Mouse (Mus musculus) MEL (cell line): ENCODE measurements around the gene Sh3d19. TPM values are rescaled to one million over a fixed set of nuclear protein-coding genes. Genes with fewer than 3 reads are reported as not detected.

Experiments
- DNase-seq: peaks from one replicate; pipeline ENCODE4 v3.0.0; 2011; ENCODE audit warnings: low read depth, low spot score
- H3K27ac ChIP-seq: 2 replicates; pipeline ENCODE4 v1.5.1; 2012; ENCODE audit warnings: low read depth, mild to moderate bottlenecking, control low read depth, low read length, moderate library complexity; ENCODE audit not compliant: control insufficient read depth
- H3K27me3 ChIP-seq, 2 experiments: fragments of 150-350 bp in 1 of 2; sonication (generic) in 1 of 2; 2 replicates each; pipeline ENCODE4 v1.6.1; 2012; ENCODE audit warnings: low read length in 2 of 2, mild to moderate bottlenecking in 2 of 2, improper control_type of control experiment in 1 of 2, moderate library complexity in 1 of 2; ENCODE audit not compliant: insufficient read depth in 2 of 2, control insufficient read depth in 1 of 2
- H3K36me3 ChIP-seq, 2 experiments: 2 replicates each; pipeline ENCODE4 v1.6.1; 2012 to 2014; ENCODE audit warnings: low read length in 2 of 2, improper control_type of control experiment in 1 of 2, inconsistent platforms in 1 of 2, mild to moderate bottlenecking in 1 of 2; ENCODE audit not compliant: insufficient read depth in 2 of 2, control insufficient read depth in 1 of 2
- H3K4me1 ChIP-seq, 2 experiments: fragments of 150-350 bp in 1 of 2; sonication (generic) in 1 of 2; 2 replicates each; pipeline ENCODE4 v1.6.1; 2012; ENCODE audit warnings: low read length in 2 of 2, improper control_type of control experiment in 1 of 2, mild to moderate bottlenecking in 1 of 2; ENCODE audit not compliant: insufficient read depth in 2 of 2, control insufficient read depth in 1 of 2
- H3K4me3 ChIP-seq, 2 experiments: fragments of 150-350 bp in 1 of 2; sonication (generic) in 1 of 2; 2 replicates each; pipeline ENCODE4 v1.5.1; 2012; ENCODE audit warnings: low read depth in 2 of 2, low read length in 2 of 2, mild to moderate bottlenecking in 2 of 2, moderate library complexity in 2 of 2, control low read depth in 1 of 2, improper control_type of control experiment in 1 of 2; ENCODE audit not compliant: control insufficient read depth in 1 of 2, insufficient read depth in 1 of 2
- H3K79me2 ChIP-seq: 2 replicates; pipeline ENCODE4 v1.6.1; 2012; ENCODE audit warnings: mild to moderate bottlenecking, low read length, moderate library complexity; ENCODE audit not compliant: control insufficient read depth, poor library complexity, insufficient read depth
- H3K9ac ChIP-seq: 2 replicates; pipeline ENCODE4 v1.6.1; 2012; ENCODE audit warnings: low read depth, mild to moderate bottlenecking, control low read depth, low read length, moderate library complexity; ENCODE audit not compliant: control insufficient read depth, poor library complexity, severe bottlenecking
- H3K9me3 ChIP-seq: fragments of 150-350 bp; sonication (generic); replicated peaks from 2 replicates; pipeline ENCODE4 v1.6.1; 2012; ENCODE audit warnings: mild to moderate bottlenecking, low read length, improper control_type of control experiment, moderate library complexity; ENCODE audit not compliant: insufficient read depth
- BHLHE40 ChIP-seq: IDR thresholded peaks from 2 replicates; pipeline ENCODE4 v1.6.1; 2012; ENCODE audit warnings: low read depth, mild to moderate bottlenecking, inconsistent platforms, low read length, improper control_type of control experiment, borderline replicate concordance
- CHD1 ChIP-seq: IDR thresholded peaks from 2 replicates; pipeline ENCODE4 v1.6.1; 2012; ENCODE audit warnings: low read depth, mild to moderate bottlenecking, inconsistent platforms, low read length, improper control_type of control experiment
- CTCF ChIP-seq, 3 experiments: IDR thresholded peaks in 2 of 3; conservative IDR thresholded peaks in 1 of 3; 2 replicates each; pipeline ENCODE4 v1.5.1; 2011 to 2012; ENCODE audit warnings: low read length in 3 of 3, low read depth in 2 of 3, mild to moderate bottlenecking in 2 of 3, improper control_type of control experiment in 1 of 3, inconsistent platforms in 1 of 3, mixed read lengths in 1 of 3, moderate library complexity in 1 of 3; ENCODE audit not compliant: control insufficient read depth in 1 of 3, insufficient read depth in 1 of 3, poor library complexity in 1 of 3, severe bottlenecking in 1 of 3
- JUND ChIP-seq: IDR thresholded peaks from 2 replicates; pipeline ENCODE4 v1.6.1; 2011; ENCODE audit warnings: low read depth, mild to moderate bottlenecking, improper control_type of control experiment, low read length
- KAT2A ChIP-seq: conservative IDR thresholded peaks from 2 replicates; pipeline ENCODE4 v1.6.1; 2012; ENCODE audit warnings: low read depth, low read length, improper control_type of control experiment, inconsistent platforms
- NRF1 ChIP-seq: IDR thresholded peaks from 2 replicates; pipeline ENCODE4 v1.6.1; 2014; ENCODE audit warnings: low read depth, mild to moderate bottlenecking, inconsistent platforms, low read length, improper control_type of control experiment, moderate library complexity; ENCODE audit not compliant: poor library complexity, insufficient read depth, severe bottlenecking
- RAD21 ChIP-seq: IDR thresholded peaks from 2 replicates; pipeline ENCODE4 v1.6.1; 2011; ENCODE audit warnings: mild to moderate bottlenecking, low read depth, low read length, improper control_type of control experiment
- TAL1 ChIP-seq: IDR thresholded peaks from 2 replicates; pipeline ENCODE4 v1.6.1; 2012; ENCODE audit warnings: mild to moderate bottlenecking, inconsistent platforms, low read length, moderate library complexity, mixed read lengths
- TBP ChIP-seq: IDR thresholded peaks from 2 replicates; pipeline ENCODE4 v1.8.0; 2011; ENCODE audit warnings: low read depth, low read length, improper control_type of control experiment
- TCF12 ChIP-seq: IDR thresholded peaks from 2 replicates; pipeline ENCODE4 v1.6.1; 2014; ENCODE audit warnings: low read depth, mild to moderate bottlenecking, inconsistent platforms, low read length, improper control_type of control experiment, moderate library complexity
- USF2 ChIP-seq, 2 experiments: IDR thresholded peaks; 2 replicates each; pipeline ENCODE4 v1.6.1; 2011 to 2012; ENCODE audit warnings: improper control_type of control experiment in 2 of 2, low read length in 2 of 2, borderline replicate concordance in 1 of 2, inconsistent platforms in 1 of 2, low read depth in 1 of 2, mild to moderate bottlenecking in 1 of 2; ENCODE audit not compliant: insufficient read depth in 1 of 2
- polyA plus RNA-seq, 2 experiments: library from polyadenylated mRNA; stranded (reverse) in 1 of 2; unstranded in 1 of 2; fragments of >175 nt in 1 of 2; fragments of >200 nt in 1 of 2; gene quantifications; 2 replicates each; pipeline versions ENCODE4 v1.2.1 to v1.2.4; 2012; ENCODE audit warnings: low replicate concordance in 2 of 2, low read depth in 1 of 2; ENCODE audit not compliant: insufficient read length in 2 of 2, insufficient read depth in 1 of 2, missing spikeins in 1 of 2
- total RNA-seq: library from RNA; depleted of rRNA; stranded (reverse); fragments of 300-350 nt; gene quantifications from 2 replicates; pipeline ENCODE4 v1.2.3, GENCODE M21; 2012

The Sh3d19 gene
- total and polyA plus RNA-seq, 3 experiments = 2.2 to 4.8 TPM; not detected in 1

DNA sequence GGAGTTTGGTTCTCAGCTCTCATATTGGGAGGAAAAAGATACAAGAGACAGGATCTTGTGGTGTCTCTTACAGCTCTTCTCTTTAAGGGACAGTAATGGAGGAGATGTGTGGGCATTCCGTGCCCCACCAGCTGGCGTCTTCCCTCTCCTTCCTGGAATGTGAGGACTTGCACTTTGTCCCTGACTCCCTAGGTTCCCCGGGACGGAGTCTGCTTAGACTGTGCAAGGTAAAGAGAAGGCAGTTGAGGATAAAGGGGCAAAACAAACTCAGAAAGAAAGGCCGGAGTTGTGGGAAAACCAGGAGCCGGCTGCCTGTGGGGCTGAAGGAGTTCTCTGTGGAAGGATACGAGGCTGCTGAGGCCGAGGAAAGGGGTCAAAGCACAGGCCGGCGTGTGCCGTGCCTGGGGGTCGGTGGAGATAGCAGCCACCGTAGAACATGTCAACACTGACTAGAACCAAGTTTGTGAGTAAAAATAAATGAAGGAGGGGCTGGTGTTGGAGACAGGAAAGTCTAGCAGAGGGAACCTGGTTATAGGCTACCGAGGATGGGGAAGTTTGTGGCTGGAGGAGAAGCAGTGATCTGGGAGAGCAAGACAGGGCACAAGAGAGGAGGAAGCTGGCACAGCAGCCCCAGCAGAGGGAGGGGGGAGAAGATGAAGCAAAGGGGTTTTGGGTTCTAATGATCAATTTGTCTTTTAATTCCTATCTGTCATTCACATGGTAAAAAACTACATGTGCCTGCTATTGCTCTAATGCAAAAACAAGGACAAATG lies 105.8 kb downstream of the Sh3d19 start:
- Histone ChIP-seq H3K4me3 (no peak overlapping the region), H3K9me3 (no peaks in the 10 kb centered on the region), H3K4me1 (no peaks in the 10 kb centered on the region), H3K27me3 (no peaks in the 10 kb centered on the region; a peak in 1 of 4 replicates), H3K27ac (no peak overlapping the region), H3K36me3 (no peaks in the 10 kb centered on the region), H3K79me2 (no peaks in the 10 kb centered on the region), H3K9ac (no peak overlapping the region)
- no peak for TF ChIP-seq TBP
- TF ChIP-seq CTCF (IDR thresholded peaks at IDR 0.05 in 2 of 3, conservative IDR thresholded peaks at IDR 0.05 in 1 of 3; ENCODE audit: control insufficient read depth in 1 of 3, insufficient read depth in 1 of 3, low read depth in 2 of 3, low read length in 3 of 3, poor library complexity in 1 of 3, severe bottlenecking in 1 of 3) = no peak
- no peak for DNase-seq

DNA sequence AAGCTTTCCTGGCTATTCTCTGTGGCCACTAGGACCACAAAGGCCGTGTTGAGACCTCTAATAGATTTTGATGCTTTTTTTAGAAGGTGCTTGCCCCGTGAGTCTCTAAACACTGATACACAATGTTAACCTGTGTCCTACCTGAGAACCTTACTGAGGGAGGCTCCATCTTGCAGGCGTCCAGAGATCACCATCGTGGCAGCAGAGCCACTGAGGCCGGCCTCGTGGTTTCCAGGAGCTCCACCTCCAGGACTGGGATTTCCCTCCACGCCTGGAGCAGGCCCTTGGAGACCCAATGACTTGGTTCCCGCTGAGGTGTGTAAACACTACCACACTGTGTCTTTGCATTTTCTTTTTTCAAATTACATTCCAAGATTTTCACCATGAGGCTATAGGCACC lies 112.1 kb downstream of the Sh3d19 start:
- no peak for TF ChIP-seq USF2 (IDR thresholded peaks at IDR 0.05; ENCODE audit: borderline replicate concordance in 1 of 2, insufficient read depth in 1 of 2, low read depth in 1 of 2, low read length in 2 of 2)
- no peak for TF ChIP-seq KAT2A
- TF ChIP-seq NRF1 = no peak
- TF ChIP-seq TBP = no peak
- no peak for TF ChIP-seq TCF12
- no peak for TF ChIP-seq RAD21
- Histone ChIP-seq H3K27me3 (no peaks in the 10 kb centered on the region), H3K36me3 (peaks cover 0 to 2% of the 10 kb centered on the region in 2 experiments; a peak in 1 of 4 replicates), H3K4me1 (peaks cover 0 to 2% of the 10 kb centered on the region in 2 experiments; a peak in 1 of 4 replicates), H3K9me3 (no peaks in the 10 kb centered on the region), H3K79me2 (no peaks in the 10 kb centered on the region), H3K9ac (no peak overlapping the region), H3K27ac (no peak overlapping the region), H3K4me3 (no peak overlapping the region)
- DNase-seq = no peak

DNA sequence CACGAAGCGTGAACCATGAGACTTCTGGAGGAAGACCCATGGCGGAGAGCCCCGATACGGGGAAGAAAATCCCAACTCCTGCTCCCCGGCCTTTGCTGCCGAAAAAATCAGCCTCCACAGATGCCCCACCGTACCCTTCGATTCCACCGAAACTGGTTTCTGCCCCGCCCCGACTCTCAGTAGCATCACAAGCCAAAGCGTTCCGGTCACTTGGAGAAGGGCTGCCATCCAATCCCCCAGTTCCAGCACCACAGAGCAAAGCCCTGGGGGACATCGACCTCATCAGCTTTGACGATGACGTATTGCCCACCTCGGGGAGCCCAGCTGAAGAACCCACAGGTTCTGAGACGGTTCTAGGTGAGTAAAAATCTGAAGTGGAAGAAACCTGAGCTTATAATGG lies 114.1 kb downstream of the Sh3d19 start:
- DNase-seq = no peak
- TF ChIP-seq BHLHE40 = no peak
- no peak for TF ChIP-seq TAL1
- no peak for TF ChIP-seq JUND
- TF ChIP-seq CHD1 = no peak
- H3K27me3 ChIP-seq = no peaks in the 10 kb centered on the region
- H3K79me2 ChIP-seq = no peaks in the 10 kb centered on the region
- no peak overlapping the region for H3K9ac ChIP-seq
- no peaks in the 10 kb centered on the region for H3K9me3 ChIP-seq
- H3K36me3 ChIP-seq = peaks cover 0 to 2% of the 10 kb centered on the region in 2 experiments; a peak in 1 of 4 replicates
- no peak overlapping the region for H3K4me3 ChIP-seq
- no peak overlapping the region for H3K27ac ChIP-seq
- H3K4me1 ChIP-seq = peaks cover 0 to 2% of the 10 kb centered on the region in 2 experiments; a peak in 1 of 4 replicates
